Mouse (Mus musculus) monocyte, adult 5-6 weeks (primary cell): ENCODE measurements around the gene Hoxb5. TPM values are rescaled to one million over a fixed set of nuclear protein-coding genes. Genes with fewer than 3 reads are reported as not detected.

Experiments used
- ATAC-seq: fragments of 153-309, 156-312 bp; replicated peaks from 2 replicates; pipeline ENCODE4 v1.8.0; 2017; ENCODE audit warnings: mild to moderate bottlenecking; ENCODE audit not compliant: low TSS enrichment, insufficient number of reproducible peaks, severe bottlenecking, poor library complexity, low FRiP score
- total RNA-seq: library from RNA; stranded (forward); fragments of 200-1000, 200-491, 200-594 nt; gene quantifications from 3 replicates; pipeline ENCODE4 v1.2.3, GENCODE M21; 2017

Gene Hoxb5
- total RNA-seq, 1 experiment from 2014 or later, result not detected

DNA sequence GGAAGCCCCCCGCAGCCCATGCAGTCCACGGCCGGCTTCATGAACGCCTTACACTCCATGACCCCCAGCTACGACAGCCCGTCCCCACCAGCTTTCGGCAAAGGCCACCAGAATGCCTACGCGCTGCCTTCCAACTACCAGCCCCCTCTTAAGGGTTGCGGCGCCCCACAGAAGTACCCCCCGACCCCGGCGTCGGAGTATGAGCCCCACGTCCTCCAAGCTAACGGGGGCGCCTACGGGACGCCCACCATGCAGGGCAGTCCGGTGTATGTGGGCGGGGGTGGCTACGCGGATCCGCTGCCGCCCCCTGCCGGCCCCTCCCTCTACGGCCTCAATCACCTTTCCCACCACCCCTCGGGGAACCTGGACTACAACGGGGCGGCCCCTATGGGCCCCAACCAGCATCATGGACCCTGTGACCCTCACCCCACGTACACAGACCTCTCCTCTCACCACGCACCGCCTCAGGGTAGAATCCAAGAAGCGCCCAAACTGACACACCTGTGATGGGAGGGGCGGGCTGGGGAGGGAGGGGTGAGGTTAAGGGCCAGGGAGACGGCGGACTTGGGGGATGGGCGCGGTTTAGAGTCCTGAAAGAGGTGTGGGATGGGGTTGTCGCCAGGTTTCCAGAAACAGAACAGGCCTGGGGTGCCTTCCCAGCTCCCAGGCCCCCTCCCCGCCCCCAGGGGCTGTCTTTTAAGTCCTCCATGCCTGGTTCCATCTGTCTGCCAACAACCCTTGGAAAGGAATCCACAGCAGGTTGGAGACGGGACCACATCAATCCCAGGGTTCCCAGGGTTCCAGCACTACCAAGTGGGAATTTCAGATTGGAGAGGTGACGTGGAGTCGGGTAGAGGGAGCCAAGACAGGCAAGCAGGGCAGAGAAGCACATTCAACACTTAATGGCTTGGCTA, 43.0 kb downstream of the Hoxb5 start:
- no peak for ATAC-seq

GRCm38 (mm10) chr11:96346916-96347520, 43.9 kb downstream of the Hoxb5 start:
- ATAC-seq, result no peak

GRCm38 (mm10) chr11:96347717-96348116, 44.6 kb downstream of the Hoxb5 start:
- no peak for ATAC-seq

DNA sequence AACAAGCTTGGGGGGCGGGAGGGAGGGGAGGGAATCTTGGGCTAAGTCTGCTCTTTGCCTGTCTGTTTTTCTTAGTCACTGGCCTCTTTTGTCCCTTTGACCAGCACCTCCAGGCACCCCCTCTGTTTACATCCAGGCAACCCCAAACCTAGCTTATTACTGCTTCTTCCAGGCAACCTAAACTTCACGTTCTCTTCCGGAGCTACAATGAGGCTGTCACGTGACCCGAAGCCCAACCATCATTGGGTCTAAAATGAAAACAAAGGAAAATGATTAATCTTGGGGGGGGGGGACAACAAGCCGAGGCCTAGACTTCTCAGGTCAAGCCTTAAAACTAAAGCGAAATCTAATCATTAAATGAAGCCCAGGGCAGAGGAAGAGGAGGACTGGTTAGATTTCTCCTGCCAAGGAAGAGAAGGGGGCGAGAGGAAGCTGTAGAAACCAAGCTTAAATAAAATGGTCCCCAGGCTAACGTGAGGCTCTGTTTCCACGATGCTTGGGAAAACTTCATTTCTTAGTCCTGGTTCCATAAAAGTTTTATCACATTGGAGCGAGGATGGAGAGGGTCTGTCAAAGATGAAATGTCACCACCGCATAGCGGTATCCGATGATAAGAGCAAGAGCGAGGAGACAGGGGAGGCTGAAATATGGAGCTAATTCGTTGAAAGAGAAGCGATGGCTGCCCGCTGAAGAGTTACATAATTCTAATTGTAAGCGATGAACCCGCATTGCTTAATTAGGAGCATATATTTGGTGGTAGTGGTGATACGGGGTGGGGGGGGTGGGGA, 45.2 kb downstream of the Hoxb5 start:
- no peak for ATAC-seq

DNA sequence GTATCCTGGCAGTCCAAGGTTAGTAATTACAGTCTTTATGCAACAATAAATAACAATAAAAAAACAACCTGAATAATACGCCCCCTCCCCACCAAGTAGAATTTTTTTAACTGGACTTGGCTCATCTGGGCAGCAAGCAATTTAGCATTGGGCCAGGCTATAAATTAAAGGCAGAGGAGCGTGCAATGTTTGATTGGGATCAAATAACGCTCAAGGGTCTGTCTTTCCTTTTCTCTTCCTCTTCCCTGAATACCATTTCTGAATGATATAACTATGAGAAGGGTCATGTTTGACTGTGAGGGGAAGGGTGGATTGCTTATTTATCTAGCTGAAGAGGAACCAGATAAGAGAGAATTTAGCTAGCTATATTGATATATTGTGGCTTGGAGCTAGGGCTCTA, 45.9 kb downstream of the Hoxb5 start:
- ATAC-seq, result no peak

DNA sequence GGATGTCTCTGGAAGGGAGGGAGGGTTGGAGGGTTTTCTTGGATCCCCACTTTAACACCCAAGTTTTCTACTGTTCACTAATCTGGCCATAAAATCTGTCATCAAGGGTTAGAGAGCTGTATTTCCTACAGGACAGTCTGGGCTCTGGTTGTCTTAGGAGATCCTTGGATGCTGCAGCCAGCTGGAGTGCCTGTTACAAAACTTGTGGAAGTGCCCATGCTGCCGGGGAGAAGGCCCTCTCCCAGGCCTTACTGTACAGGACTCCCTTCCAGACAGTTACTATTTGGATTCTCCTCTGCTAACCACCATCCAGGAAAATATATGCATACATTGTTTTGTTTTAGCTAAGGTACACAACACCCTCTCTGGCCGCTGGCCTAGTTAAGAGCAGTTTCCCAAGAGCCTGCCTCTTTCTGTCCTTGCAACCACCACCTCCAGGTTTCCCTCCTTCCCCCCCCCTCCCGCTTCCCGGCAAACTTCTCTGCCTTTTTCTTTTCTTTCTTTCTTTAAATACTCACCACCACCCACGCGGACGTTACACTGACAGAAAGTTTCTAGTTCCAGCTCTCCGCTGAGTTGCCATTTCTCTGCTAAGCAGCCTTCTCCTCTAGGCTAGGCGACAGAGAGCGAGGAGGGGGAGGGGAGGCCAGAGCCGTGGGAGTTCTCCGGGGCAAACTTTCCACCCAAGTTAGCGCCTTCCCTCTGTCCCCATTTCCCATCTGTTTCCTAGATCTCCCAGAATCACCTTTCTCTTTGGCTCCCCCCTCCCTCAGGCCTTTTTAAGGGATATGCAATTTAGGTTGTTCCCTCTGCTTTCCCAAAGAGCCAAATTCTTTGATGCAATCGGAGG, 46.6 kb downstream of the Hoxb5 start:
- no peak for ATAC-seq

DNA sequence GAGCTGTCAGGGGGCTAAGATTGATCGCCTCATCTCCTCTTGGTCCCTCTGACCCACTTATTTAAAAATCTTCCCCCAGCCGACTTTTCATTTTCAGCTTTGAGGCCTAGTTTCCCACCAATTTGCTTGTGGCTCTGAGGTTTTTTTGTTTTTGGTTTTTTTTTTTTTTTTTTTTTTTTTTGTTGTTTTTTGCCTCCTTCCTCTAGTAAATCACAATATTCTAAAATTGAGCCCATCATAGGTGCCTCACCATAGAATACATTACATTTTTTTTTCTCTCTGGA, 47.1 kb downstream of the Hoxb5 start, which contains the start of gene Hoxb2:
Gene Hoxb2, plus strand, starts transcription at position 185 of the 284 bp plus-strand sequence.
- ATAC-seq, result no peak

- ATAC-seq, result no peak
Measured at GRCm38 (mm10) chr11:96350791-96351190, 47.7 kb downstream of the Hoxb5 start.

GRCm38 (mm10) chr11:96351312-96351711, 48.2 kb downstream of the Hoxb5 start:
- no peak for ATAC-seq

DNA sequence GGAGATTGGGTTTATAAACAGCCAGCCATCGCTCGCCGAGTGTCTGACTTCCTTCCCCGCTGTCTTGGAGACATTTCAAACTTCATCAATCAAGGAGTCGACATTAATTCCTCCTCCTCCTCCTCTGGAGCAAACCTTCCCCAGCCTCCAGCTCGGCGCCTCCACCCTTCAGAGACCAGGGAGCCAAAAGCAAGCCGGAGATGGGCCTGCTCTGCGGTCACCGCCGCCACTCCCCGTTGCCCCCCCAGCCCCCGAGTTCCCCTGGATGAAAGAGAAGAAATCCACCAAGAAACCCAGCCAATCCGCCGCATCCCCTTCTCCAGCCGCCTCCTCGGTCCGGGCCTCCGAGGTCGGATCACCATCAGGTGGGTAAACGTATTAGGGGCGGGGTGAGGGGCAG, 48.7 kb downstream of the Hoxb5 start:
- ATAC-seq, result no peak

DNA sequence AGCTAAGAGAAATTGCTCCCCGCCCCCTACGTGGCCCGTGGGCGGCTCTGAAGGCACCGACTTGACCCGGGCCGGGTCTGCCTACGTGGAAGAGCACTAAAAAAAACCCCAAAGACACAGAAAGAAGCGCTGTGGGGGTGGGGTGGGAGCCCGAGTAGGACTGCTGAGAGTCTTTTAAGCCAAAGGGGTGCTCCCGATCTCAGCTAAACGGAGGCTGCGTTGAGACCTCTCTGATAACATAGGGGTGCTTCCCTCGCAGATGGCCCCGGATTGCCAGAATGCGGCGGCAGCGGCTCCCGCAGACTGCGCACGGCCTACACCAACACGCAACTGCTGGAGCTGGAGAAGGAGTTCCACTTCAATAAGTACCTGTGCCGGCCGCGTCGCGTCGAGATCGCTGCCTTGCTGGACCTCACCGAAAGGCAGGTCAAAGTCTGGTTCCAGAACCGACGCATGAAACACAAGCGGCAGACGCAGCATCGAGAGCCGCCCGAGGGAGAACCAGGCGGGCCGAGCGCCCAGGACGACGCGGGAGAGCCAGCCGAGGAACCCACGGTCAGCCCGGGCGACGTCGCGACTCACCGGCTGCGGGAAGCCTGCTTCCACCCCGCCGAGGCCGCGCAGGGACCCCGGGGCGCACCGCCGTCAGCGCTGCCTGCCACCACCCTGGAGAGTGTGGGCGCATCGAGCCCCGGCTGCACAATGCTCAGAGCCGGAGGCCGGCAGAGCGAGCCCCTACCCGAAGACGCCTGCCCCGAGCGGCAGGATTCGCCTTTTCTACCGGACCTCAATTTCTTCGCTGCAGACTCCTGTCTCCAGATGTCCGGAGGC, 49.8 kb downstream of the Hoxb5 start:
- no peak for ATAC-seq

DNA sequence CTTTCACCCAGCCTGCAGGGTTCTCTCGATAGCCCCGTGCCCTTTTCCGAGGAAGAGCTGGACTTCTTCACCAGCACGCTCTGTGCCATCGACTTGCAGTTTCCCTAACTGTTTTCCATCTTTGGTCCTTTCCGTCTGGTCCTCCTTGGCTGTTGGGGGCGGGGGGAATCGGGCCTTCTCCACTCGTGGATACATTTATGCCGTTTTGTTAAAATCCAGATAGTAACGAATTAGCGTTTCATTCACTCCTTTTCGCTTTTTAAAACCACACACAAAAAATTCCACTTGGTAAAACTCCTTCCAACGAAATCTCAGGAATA, 50.3 kb downstream of the Hoxb5 start:
- ATAC-seq, result no peak

DNA sequence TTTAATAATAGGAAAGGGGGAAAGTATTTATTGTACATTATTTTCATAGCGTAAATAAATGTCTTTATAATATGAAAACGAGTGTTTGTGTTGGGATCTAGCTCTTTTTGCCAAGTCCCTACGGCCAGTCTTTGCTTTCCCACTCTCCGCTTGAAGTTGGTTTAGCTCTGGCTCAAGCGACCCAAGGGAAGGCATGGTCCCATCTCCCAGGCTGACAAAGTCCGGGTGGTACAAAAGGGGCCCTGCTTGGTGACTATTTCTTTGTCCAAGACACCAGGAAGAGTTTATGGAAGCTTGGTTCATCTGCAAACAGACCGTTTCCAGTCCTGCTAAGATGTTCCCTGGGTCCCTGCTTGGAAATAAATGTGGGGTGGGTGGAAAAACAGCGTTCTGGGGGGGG, 50.8 kb downstream of the Hoxb5 start:
- ATAC-seq, result no peak

- no peak for ATAC-seq
Measured at GRCm38 (mm10) chr11:96354376-96354775, 51.2 kb downstream of the Hoxb5 start.

DNA sequence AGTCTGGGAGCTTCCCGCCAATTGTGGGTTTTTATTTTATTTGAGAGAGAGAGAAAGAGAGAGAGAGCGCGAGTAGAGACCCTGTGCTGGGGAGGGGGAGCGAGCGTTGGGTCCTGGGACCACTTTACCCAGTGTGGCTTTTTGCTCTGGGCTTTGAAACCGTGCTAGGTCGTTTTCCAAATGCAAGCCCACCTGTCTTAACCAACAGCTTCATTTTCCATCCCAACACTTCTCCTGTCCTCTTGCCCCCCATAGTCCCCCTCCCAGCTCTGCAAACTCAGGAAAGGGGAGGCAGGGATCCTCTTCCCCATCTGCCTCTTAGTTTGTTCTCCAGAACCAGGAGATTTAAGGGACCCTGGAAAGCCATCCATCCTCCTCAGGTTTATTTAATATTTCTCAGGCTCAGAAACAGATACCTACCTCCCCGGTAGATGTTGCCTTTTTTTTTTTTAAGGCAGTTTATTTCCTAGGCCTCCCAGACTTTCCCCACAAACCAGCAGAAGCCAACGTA, 51.7 kb downstream of the Hoxb5 start:
- ATAC-seq, result no peak
